Mouse (Mus musculus) spleen, adult 2 months (tissue): ENCODE measurements around the gene Bsg.

Experiments
- CTCF ChIP-seq: fragments of 200-500 bp; IDR thresholded peaks from 2 replicates; pipeline ENCODE4 v1.5.1; 2011; ENCODE audit warnings: mild to moderate bottlenecking, inconsistent platforms; ENCODE audit not compliant: insufficient read depth, insufficient read length, insufficient replicate concordance; ENCODE audit errors: extremely low read depth
- POLR2A ChIP-seq: fragments of 200-500 bp; IDR thresholded peaks from 2 replicates; pipeline ENCODE4 v1.6.1; 2011; ENCODE audit warnings: low read depth, low read length, inconsistent platforms

DNA sequence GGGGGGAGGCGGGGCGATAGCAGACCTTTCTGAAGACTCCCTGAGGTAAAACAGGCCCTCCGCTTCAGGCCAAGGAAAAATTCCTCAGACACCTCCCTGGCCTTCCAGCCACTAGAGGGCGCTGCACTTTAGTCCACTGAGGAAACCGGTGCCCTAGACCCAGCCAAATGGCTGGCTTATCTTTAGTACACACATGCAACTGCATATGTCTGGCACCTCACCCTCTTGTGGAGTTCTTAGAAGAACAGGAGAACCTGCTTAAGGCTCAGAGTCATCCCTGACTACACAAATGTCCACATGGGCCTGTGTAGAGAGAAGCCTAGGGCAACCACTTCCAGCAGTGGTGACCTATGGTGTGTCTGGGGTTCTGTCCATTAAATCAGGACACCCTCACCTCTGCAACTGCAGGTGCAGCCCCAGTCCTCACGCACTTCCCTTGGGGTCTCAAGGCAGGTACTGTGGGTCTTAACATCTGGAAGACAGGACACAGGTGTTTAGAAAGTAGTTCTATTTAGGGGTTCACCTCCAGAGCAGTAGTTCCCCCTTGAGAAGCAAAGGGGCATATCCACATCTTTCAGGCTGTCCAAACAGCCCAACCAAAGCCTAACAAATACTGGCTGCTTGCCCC lies 8.3 kb downstream of the Bsg start:
- peak; percentile 83; the same call in 1 of the 2 replicates for TF ChIP-seq CTCF
- no peak for TF ChIP-seq POLR2A
